Mouse (Mus musculus) spleen, adult 2 months (tissue): Measurements from ENCODE around the gene Pnrc2.

Source experiments
- CTCF ChIP-seq: fragments of 200-500 bp; IDR thresholded peaks from 2 replicates; pipeline ENCODE4 v1.5.1; 2011; ENCODE audit warnings: mild to moderate bottlenecking, inconsistent platforms; ENCODE audit not compliant: insufficient read depth, insufficient read length, insufficient replicate concordance; ENCODE audit errors: extremely low read depth
- POLR2A ChIP-seq: fragments of 200-500 bp; IDR thresholded peaks from 2 replicates; pipeline ENCODE4 v1.6.1; 2011; ENCODE audit warnings: low read depth, low read length, inconsistent platforms

DNA sequence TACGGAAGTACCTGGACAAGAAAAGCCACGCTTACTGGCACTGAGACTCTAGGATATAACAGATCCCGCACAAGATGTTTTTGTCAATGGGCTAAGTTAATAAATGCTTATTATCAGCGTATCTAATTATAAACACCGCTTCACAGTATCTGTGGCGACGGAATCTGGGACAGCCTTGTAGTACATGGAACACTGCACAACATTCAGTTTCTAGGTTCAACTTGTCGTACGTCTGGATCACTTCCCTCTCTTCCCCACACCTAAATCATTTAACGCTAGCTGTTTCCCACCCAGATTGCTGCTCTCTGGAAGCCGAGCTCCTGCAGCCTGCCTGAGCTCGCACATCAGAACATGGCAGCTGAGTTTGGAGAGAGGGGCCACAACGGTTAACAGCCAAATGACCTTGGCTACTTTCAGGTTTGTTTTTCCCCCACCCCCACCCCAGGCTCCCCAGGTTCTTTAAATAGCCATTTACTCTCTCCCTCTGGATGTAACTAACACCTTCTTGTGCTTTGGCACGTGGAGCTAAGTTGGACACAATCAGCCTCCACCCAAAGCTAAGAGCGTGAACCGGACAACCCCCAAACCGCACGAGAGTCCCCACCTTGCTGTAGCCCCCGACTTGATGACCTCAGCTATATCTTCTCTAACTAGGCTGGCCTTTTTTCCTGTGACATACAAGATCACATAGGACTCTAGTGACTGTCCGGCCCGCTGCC, 34.2 kb downstream of the Pnrc2 start:
- no peak for TF ChIP-seq CTCF
- no peak for TF ChIP-seq POLR2A
